Mouse (Mus musculus) liver, embryonic 13.5 days (tissue): ENCODE data around the gene Hck. TPM values are rescaled to one million over a fixed set of nuclear protein-coding genes. Genes with fewer than 3 reads are reported as not detected.

Experiments used
- polyA plus RNA-seq: library from polyadenylated mRNA; unstranded; fragments of >200 nt; fragmentation: Nextera tagmentation; extraction: Ambion mirVana; gene quantifications from 2 replicates; pipeline ENCODE4 v1.2.1, GENCODE M21; 2015

Hck gene
- polyA plus RNA-seq, 1 experiment from 2014 or later, result 7.5 TPM

Other genes with a start within 250 kb of the Hck start
- not detected in 2 replicates for gene Mylk2, start 197.1 kb upstream of the Hck start, polyA plus RNA-seq
- 0.16 and 0.20 TPM in 2 replicates for gene Foxs1, start 175.3 kb upstream of the Hck start, polyA plus RNA-seq
- not detected in 2 replicates for gene Dusp15, start 156.8 kb upstream of the Hck start, polyA plus RNA-seq
- gene Ttll9, start 146.0 kb upstream of the Hck start, polyA plus RNA-seq, result 0.15 and 0.35 TPM in 2 replicates
- 48.9 and 49.2 TPM in 2 replicates for gene Pdrg1, start 93.0 kb upstream of the Hck start, polyA plus RNA-seq
- not detected in 2 replicates for gene Xkr7, start 76.6 kb upstream of the Hck start, polyA plus RNA-seq
- gene Ccm2l, start 42.5 kb upstream of the Hck start, polyA plus RNA-seq, result 0.83 and 0.92 TPM in 2 replicates
- gene Tm9sf4, start 52.8 kb downstream of the Hck start, polyA plus RNA-seq, result 29.3 and 35.6 TPM in 2 replicates
- 3.0 and 3.1 TPM in 2 replicates for gene Tspyl3, start 117.0 kb downstream of the Hck start, polyA plus RNA-seq
- 13.6 and 19.5 TPM in 2 replicates for gene Plagl2, start 133.0 kb downstream of the Hck start, polyA plus RNA-seq
- gene Pofut1, start 133.1 kb downstream of the Hck start, polyA plus RNA-seq, result 3.3 and 3.5 TPM in 2 replicates
- gene Kif3b, start 182.9 kb downstream of the Hck start, polyA plus RNA-seq, result 1.8 and 2.2 TPM in 2 replicates
- gene Asxl1, start 237.4 kb downstream of the Hck start, polyA plus RNA-seq, result 5.6 and 5.9 TPM in 2 replicates